Mouse (Mus musculus) spleen, postnatal 14 days (tissue): Measurements from ENCODE around the gene Gabrb1.

ENCODE experiments used
- DNase-seq, 2 experiments: peaks; one replicate each; pipeline ENCODE4 v3.0.0; 2021 to 2022; ENCODE audit warnings: low spot score in 2 of 2

Gabrb1 gene

DNA sequence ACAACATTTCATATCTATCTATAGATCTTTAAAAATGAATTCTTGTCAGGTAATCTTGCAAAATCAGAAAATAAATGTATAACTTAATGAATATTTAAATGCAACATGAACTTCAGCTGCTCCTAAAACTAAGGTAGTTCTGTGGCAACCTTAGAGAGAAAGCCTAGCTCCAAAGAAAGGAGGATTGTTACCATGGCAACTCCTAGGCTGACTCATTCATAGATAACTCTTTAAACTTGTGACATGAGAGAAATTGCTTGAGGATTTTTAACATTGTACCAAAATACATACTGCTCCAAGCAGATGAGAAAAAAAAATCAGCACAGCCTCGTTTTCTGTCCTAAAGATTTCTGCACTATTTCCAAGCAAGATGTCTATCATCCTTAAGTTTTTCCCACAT, 171.1 kb downstream of the Gabrb1 start:
- DNase-seq, result no peak

DNA sequence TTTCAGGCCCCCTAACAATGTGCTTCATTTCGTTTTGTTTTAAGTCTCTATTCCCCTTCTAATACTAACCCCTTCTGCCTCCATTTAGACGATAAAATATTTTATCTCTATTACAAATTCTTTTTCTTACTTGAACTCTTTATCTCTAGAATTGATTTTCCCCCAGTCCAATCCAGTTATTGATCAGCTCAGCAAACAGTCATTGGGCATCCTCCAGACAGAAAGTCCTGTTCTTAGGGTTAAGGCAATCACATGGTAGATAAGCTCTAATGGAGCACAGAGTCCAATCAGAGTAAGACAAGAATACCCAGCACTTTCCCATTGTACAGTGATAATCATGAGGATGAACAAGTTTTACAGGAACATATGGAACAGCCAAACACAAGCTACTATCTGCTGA, 172.4 kb downstream of the Gabrb1 start:
- DNase-seq, result no peak

DNA sequence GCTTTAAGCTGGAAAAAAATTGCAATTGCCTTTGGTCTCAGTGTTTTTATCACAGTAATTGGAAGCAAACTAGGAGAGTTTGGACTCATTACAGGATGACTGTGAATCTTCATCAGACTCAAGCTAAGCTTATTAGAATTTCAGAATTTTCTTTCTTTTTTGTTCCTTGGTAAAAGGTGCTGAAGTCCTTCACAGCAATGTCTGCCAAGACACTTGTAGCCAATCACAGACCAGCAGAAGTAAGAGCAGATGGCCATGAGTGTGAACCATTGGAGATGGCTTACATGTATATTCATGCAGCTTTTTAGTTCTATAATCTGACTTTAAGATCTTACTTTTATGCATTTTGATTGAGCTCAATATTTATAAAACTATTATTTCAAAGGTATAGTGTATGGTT, 184.3 kb downstream of the Gabrb1 start:
- DNase-seq, result no peak

DNA sequence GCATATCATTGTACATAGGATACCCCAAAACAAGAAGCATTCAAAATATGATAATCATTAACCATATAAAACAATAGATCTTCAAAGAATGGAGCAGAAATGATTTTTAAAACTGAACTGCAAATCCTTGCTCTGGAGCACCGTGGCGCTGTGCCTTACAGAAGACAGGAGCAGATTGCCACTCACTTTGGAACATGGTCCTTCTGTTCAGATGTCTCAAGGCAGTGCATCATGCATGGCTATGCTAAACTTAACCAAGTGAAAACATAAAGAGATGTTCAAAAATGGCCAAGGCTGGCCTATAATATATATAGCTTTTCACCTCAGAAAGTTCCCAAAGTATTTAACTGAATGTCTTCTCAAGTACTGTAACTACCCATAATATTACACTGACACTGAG, 240.3 kb downstream of the Gabrb1 start:
- no peak for DNase-seq

DNA sequence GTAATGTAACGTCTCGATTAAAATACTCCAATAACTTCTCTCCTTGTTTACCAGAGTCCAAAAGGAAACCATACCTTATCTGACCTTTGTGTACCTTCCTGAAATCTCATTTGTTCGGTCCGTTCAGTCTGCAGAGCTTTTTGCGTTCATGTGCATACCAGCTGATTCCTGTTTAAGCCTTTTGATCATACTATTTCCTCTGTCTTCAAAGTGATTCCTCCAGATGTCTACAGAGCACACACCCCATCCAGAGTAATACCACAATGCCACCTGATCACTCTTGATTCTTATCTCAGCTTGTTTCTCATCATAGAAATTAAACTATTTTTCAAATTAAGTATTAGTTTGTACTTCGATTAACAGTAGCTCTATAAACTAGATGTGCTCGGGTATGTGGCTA, 245.5 kb downstream of the Gabrb1 start:
- DNase-seq, result no peak

DNA sequence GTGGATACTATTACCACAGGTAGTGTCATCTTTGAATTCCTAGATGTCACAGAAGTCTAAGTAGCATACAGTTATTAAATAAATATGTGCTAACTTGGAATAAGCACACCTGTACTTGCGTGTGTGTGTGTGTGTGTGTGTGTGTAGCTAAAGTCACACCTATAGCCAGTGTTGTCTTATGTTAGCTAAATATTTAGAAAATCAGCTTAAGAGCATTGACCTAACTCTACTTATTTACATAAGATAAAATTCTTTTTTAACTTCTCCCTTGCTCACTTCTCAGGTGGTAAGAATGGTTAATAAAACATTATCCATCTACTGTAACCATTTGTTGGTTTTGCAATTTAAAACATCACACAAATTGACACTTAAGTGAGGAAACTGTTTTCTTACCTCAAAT, 256.1 kb downstream of the Gabrb1 start:
- no peak for DNase-seq

DNA sequence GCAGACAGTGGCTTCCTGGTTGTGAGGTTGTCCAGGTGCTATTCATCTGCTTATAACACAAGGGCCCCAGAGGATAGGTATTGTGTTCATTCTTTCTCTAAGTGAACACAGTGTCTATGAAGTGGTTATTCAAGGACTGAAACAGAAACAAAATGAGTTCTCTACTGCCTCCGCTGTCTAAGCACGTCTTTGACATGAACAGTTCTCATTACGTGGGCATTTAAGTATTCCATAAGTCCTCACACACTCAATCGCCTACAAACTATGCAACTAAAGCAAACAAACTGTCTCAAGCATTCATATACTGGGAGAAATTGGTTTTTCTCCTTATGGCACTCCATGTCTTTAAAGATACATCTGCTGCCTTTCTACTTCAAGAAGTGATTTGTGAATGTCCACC, 257.8 kb downstream of the Gabrb1 start:
- DNase-seq, result no peak

DNA sequence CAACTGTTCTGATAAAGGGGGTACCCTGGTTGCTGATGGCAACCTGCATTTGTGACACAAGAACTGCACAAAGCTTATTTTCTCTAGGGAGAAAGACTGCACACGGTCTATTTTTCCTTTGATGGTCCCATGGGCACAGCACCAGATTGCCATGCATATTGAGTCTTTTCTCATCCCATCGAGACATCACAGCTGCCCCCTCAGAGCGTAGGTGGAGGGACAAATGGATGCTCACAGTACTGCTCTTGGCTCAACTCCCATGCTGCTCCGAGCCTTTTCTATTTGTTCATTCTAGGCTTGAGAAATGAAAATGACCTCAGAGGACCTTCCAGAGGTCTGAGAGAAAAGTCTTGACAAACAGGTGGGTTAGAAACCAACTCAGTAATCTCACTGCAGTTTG, 259.3 kb downstream of the Gabrb1 start:
- no peak for DNase-seq

DNA sequence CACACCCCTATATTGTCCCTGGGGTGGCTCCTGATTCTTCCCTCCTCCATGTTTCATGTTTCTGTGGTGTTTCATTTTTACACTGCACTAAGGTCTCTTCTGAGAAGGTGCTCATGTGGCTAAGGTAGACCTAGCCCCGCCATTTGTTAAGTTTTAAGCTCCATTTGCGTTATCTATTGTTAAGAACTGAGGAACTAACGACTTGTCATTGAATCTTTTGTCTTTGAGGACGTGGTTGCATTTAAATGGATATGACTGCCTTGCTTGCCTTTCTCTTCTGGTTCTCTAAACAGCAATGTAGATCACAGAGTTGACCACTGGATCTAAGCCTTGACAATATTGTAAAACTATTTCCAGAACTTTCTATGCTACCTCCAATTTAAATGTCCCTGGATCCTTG, 265.7 kb downstream of the Gabrb1 start:
- DNase-seq, result no peak

DNA sequence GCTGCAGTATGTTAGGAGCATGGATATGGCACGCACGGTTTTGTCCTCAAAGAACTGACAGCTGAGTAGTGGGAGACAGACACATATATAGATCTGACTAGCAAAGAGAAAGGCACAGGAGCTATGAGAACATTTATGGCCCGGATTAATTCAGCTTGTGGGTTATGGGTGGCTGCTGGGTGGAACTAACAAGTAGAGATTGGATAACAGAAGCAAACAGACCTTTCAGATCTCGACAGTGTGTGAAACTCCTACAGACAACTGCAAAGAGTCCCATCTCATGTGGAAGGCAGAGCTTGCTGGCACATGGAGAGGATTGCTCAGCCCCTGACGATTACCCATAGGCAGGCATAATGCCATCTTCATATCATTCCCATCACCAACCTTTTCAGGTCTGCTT, 268.4 kb downstream of the Gabrb1 start:
- no peak for DNase-seq

DNA sequence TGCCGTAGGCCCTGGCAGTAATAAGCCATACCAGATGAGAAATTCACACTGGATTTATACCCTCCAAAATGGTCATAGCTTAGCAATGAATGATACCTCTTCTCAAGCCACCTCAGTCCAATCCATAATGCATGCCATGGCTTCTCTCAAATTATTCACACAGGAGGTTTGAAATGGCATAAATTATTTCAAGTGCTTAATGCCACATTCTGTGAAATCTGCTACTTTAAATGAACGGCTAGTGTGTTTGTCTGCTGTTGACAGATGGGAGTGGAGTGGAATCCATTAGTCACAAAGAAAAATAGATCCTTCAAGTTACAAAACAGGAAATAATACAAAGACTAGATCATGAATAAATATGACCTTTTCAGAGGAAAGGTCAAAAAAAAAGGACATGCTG, 272.1 kb downstream of the Gabrb1 start:
- DNase-seq, result no peak

DNA sequence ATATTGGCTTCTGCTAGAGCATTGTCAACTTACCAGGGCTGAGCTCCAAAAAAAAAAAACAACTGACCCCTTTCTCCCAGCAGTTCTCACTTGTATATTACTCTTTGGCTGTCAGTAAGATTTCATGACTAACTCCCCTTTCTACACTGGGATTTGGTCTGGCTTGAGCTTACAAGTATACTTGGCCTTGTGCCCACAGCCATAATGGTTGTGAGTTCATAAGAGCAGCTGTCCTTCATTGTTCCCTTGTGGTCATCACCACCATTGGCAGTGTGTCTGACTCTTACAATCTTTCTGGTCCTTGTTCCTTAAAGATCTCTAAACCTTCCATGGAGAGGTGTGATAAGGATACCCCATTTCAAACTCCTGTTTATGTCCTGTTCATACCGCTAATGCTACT, 293.5 kb downstream of the Gabrb1 start:
- DNase-seq, result no peak

DNA sequence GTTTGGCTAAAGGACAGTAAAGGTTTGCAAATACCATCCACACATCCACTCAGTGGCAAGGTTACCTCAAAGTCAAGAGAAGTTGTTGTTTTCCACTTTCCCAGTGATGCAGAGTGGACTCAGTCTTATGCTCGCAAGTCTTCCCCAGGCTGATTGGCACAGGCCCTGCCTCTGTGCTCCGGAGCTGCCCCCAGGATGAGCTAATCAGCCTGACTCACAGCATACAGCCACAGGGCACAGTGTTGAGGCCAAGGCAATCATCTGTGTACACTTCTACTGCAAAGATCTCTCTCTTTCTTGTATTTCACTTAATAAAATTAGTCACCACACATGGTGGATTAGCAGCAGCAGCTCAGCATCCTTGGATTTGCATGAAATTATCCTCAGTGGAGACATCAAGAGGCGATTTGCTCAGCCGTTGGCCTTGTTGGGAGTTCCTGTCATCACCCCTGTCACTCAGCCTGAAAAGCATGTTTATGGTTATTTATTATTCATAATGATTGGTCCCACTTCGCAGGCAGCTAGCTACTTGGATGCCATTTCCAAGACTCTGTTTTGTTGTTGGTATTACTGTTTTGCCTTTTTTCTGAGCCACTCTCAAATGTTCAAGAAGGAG, 297.3 kb downstream of the Gabrb1 start:
- DNase-seq, result no peak

DNA sequence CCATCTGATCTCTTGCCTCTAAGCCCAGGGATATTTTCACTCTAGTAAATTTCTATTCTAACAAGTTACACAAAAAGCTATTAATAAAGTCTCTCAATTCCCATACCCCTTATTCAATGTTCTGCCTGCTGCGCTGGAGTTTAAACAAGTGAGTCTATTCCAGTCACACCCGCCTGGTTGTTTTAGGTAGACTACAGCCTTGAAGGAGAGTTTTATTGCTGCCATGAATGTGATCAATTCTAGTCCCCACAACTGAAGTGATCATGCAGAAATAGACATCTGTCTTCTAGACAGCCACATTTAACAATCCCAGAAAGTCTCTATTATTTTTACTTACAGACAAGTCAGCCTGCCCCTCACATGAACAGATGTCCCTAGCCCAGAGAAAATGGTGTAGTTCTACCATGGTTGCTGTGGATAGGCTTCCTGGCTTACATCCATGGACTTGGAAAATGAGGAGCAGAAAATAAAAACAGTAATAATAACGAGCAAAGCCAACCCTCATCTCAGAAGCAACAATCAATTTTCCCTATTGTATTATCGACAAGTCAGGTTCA, 307.0 kb downstream of the Gabrb1 start:
- no peak for DNase-seq

DNA sequence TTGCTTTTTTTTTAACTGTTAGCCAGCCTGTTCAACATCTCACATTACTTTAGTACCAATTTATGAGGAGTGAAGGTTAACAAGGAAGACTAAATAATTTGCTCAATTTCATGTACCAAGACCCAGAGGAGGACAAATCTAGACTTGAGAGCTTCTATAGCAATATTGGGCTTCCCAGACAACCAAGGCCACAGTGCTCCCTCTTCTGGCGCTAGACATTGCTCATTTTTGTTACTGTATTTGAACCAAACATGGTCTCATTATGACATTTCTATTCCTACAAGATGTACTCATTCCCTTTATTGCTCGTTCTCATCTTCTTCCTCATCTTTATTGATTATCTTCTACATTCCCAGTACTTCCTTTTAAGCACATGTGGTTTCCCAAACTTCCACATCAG, 307.6 kb downstream of the Gabrb1 start:
- no peak for DNase-seq

DNA sequence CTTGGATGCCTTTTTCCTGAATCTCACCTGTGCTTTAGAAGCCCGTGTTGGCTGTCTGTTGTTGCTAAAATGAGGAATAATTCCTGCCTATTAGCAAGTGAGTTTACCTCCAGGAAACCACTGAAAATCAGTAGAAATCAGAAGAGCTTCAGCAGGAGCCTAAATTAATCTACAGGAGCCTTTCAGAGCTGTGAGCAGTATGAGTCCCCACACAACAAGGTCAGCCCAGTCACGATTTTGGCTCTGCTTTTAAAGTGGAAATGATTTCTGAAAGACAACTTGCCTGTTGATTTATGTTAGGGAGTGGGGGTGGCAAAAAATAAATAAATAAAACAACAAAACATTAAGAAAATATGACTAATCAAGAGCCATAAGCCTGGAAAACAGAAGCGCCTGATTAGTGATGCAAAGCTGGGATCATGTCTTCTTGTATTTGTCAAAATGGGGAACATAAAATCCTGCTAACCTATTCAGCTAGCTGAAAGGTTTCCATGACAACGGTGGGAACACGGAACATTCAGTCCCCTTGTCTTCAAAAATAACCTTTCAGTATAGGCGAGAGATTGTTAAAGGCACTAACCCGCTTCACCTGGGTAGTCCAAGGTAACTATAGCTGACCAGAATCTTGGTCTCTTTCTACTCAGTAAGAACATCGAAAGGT, 312.4 kb downstream of the Gabrb1 start:
- DNase-seq, result no peak

DNA sequence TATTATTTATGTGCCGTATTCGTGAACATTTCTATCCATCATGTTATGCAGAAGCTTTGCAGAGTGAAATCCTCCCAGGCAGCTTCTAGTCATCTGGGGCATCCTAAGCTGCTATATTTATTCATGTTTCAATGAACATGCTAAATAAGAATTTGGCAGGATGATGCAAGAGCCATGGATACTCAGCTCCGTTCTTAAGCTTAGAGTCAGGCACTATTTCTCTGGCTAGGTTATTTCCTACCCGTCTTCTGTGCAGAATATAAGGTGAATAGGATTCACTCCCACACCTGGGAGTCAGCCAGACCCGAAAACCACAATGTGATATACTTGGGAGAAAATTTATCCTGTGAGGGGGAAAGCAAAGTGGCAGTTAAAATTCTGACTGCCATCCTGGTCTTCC, 314.9 kb downstream of the Gabrb1 start:
- DNase-seq, result no peak

DNA sequence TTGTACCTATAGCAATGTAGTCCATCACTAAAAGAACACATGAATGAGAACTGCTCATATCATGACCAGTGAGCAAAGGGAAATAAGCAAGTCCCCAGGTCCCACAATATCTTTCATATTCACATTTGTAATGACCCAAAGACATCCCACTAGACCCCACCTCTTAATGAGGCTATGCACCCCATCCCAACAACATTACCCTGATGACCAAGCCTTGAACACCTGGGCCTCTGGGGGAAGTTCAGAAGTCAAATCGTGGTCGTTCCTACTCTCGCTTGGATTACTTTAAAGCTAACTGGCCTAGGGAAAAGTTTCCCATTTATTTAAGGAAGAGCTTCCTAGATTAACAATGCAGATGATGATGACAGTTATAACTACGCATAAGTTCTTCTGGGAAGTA, 318.2 kb downstream of the Gabrb1 start:
- no peak for DNase-seq

DNA sequence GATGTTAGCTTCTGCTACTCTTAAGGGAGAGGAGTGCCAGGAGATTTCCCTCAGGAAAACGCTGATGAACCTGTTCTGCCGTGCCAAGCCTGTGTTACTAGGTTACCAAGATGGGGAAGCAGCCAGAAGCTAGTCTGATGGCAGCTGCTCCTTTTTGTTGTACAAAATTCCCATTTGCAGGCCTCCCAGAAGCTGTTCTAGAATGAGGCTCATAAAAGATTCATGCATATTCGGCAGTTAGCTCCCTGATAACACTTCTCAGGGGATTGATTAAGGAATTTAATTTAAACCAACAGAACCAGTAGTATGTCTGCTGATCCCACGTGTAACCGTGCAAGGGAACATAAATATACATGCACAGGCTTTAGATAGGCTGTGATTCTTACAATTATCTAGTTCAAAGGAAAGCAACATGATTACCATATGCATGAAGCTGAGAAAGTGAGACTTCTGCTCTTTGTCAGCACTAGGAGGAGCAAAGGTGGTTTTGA, 318.7 kb downstream of the Gabrb1 start:
- no peak for DNase-seq

DNA sequence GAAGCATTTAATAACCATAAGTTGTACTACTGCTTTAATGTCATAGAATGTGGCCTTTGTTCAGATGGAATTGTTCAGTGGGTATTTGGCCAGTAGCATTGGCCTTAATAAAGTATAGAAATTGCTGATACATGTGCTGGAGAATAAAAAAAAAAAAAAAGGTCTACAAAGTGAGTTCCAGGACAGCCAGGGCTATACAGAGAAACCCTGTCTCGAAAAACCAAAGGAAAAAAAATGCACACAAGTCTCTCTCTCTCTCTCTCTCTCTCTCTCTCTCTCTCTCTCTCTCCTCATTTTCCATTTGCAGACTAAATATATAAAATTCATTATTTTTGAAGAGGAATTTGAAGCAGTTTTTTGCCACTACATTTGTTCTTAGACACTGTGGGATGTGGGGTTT, 328.6 kb downstream of the Gabrb1 start:
- DNase-seq, result no peak

DNA sequence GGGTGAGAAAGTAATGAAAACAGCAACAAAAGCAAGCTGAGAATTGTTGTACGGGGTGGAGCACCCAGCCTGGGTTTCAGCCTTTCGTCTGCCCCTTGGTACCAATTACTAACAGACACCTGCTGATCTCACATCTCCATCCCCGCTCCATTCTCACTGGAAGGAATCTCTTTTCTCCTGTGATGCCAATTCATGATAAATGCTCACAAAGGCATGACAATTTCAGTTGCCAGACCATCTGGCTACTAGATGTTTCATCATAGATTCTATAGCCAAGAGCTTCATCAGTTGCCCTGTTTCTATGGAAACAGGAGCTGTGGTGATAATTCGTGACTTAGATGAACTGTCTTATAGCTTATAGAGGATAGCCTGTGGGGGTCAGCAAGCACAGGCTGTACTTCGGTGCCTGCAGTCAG, 329.1 kb downstream of the Gabrb1 start:
- no peak for DNase-seq

DNA sequence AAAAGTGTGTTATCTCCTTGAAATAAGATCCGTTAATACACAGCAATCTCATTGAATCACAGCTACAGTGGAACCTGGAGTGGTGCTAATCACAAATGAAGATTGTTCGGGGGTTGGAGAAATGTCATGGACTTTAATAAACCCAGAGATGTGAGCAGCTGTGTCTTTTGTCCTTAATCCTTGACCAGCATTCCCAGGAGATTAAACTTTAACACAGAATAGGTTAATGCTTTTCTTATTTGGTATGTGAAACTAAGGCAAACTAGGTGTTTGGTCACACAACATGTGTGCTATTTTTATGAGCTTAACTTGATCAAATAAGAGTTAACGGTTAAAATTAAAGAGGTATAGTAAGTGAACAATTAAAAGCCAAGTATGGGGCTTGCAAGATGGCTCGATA, 341.6 kb downstream of the Gabrb1 start:
- DNase-seq, result no peak

DNA sequence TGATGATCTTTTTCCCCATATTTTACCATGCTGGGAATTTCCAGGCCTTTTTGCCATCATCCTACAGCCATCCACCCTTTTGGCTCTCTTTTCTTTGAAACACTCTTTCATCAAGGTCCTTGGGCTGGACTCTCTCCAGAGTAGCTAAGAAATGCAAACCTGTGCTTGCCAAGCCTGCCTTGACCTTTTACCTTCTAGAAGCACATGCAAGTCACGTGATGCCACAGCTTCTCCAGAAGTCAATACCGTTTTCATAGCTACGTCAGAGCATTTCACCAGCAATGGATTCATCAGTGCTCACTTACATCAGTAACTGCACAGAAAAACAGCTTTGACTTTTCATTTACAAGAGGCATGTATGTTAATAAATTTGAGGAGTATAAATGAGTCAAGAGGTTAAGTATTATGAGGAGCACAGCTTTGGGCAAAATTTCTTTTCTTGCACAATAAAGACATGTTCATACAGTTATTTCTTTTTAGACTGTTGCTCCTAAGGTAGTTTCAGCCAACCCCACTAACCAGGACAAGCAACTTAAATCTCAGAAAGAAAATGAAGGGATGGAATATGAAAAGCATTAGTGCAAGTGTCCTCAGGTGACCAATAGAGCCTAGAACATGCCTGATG, 346.0 kb downstream of the Gabrb1 start:
- no peak for DNase-seq
